Mouse (Mus musculus) WW6 (cell line): Measurements from ENCODE around the gene Adamts18.

Experiments
- DNase-seq: peaks from one replicate; pipeline ENCODE4 v3.0.0-alpha.2; 2013; ENCODE audit warnings: low read depth, low spot score

Adamts18 gene

GRCm38 (mm10) chr8:113755866-113756265, 92.7 kb downstream of the Adamts18 start:
- DNase-seq, result no peak

DNA sequence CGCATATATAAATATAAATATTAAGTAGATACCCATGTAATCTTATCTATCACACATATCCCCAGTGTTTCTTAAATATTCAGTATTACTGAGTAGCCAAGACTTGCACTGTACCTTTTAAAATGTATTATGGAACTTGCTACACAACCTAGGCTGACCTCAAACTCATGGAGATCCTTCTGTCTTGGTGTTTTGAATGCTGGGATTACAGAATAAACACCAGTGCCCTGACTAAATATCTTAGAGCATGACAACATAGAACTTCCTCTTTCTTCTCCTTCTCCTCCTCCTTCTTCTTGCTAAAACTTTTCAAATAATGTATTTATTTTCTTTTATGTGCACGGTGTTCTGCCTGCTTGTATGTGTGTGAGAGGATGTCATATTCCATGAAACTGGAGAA, 95.4 kb downstream of the Adamts18 start:
- DNase-seq, result no peak

GRCm38 (mm10) chr8:113752349-113752748, 96.2 kb downstream of the Adamts18 start:
- DNase-seq, result no peak

GRCm38 (mm10) chr8:113735496-113736060, 113.0 kb downstream of the Adamts18 start:
- DNase-seq, result no peak

DNA sequence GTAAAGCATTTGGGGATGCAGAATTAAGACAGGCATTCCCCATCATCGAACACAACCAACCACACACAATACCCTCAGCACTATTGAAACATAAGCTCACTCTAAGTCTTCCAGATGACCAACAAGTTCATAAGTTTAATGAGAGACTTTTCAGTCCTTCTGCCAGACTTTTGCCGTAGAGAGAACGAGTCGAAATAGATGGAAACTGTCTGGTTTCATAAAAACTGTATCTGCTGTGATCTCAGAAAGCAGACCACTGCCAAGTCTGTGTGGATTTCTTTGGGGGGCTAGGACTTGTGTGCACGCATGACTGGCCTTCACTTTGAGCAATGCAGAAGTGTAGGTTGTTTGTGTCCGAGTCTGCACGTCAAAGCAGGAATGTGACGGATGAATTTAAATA, 123.2 kb downstream of the Adamts18 start:
- no peak for DNase-seq

DNA sequence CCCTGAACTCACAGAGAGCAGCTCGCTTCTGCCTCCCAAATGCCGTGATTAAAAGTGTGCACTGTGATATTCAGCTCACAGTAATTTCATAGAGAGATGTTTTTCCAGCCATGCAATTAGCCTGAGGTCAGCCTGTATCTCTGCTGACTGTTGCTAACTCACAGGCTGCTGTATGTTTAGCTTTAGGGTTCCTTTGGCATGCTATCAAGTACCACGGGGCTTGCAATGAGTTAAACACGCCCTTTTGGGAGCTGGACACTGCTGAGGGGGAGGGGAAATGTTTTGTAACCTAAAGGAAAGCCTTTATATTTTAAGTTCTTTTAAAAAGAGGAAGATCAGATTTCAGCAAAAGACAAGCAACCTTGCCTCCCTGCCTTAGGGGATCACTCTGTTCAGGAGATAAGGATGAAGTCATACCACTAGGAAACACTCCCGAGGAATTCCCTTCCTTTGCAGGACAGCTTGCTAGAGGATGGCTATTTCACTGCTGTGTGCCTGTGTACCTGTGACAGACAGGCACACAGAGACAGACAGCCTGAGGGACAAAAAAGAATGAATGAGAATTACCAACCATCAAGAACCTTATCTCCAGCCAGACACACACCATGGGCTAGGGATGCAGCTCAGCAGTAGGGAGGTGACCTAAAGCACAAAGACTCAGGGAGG, 124.5 kb downstream of the Adamts18 start:
- no peak for DNase-seq

DNA sequence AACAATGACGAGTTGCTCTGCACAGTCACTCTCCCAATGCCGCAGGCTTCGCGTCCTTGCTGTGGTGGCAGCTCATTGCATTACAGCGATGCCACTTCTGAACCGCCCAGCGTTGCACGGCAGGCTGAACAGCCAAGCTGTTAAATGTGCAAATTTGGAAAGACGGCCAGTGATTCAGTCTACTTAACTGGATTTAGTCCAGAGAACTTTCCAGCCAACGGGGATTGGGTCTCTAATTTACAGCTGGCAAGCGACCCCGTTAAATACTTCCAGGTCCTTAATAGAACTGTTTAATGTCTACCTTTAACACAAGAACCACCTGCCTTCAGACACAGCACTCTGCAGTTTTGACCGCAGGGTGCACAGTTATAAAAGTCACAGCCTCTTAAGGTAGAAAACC, 127.1 kb downstream of the Adamts18 start:
- no peak for DNase-seq

- no peak for DNase-seq
Measured at GRCm38 (mm10) chr8:113704968-113705367, 143.6 kb downstream of the Adamts18 start.

DNA sequence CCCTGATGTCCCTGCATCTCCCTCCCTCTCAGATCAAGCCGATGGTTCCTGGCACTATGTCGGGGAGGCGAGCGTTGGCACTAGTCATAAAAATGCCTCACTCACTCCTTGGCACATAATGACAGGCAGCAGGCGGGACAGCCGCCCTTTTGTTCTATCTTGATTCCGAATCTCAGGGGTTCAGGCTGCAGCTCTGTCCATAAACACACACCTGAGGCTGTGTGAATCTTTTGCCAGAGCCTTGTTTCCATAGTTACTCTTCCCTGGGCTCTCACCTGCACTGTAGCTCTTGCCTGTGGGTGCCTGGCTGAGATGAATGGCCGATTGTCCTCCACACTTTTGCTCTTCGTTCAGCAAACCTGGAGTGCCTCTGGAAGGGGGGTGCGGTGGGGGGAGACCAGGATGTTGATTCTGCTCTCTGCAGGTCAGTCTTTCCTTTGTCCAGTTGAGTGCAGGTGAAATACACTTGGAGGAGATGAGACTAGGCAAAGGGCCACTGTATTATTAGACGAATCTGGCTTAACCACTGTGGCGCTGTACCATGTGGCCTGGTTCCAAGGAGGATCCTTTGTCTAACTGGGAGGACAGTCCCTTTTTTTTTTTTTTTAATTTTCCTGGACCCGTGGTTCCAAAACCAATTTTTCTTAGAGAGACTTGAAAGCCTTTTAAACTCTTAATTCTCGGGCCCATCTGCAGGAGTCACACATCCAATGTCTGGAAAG, 156.8 kb downstream of the Adamts18 start:
- no peak for DNase-seq

DNA sequence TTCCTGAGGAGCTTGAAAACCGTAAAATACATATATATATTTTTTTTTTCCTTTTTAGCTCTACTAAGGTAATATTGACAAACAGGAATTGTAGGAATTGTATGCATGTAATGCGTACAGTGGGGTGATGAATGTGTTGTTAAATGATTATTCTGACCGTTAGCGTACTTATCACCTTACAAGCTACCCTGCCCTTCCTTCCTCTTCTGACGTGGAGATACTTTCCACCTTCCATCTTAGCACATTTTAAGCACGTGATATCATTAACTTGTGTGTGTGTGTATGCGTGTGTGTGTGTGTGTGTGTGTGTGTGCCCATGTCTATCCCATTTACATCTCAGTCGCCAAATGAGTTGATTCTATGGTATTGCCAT, 160.0 kb downstream of the Adamts18 start:
- no peak for DNase-seq

GRCm38 (mm10) chr8:113687889-113688542, 160.5 kb downstream of the Adamts18 start:
- no peak for DNase-seq

DNA sequence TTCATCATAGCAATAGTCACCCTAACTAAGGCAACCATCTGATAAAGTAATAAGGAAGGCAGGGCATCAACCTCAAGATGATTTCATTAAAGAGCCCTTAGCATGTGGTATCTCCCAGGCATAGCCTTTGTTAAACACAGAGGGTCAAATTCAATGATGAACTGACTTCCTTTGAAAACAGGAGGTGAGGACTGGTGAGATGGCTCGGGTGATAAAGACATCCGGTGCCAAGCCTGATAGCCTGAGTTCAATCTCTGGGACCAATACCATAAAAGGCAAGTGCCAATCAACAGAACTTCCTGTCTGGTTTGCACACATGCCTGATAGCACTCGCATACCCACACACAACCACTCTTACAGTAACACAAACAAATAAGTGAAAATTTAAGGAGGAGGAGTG, 169.2 kb downstream of the Adamts18 start:
- no peak for DNase-seq

- DNase-seq, result no peak
Measured at GRCm38 (mm10) chr8:113676811-113677210, 171.7 kb downstream of the Adamts18 start.

DNA sequence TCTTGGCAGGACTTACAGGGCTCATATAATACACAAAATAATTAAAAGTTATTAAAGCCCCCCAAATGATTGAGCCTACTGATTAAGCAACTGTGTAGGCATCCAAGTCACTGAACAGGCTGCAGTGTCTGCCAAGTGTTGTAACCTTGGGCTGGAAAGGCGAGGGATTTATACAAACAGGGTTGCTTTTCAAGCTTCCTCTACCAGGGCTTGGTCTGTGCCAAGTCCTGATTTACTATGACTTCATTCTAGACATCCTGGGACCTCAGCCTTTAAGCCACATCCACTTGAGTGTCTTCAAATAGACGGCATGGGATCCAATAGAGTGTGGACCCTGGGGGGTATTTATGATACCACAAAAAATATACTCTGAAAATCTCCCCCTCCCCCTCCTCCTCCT, 173.3 kb downstream of the Adamts18 start:
- DNase-seq, result no peak

- DNase-seq, result no peak
Measured at GRCm38 (mm10) chr8:113674611-113675010, 173.9 kb downstream of the Adamts18 start.

GRCm38 (mm10) chr8:113673300-113673699, 175.2 kb downstream of the Adamts18 start:
- DNase-seq, result no peak

- DNase-seq, result no peak
Measured at GRCm38 (mm10) chr8:113672599-113673255, 175.8 kb downstream of the Adamts18 start.

- no peak for DNase-seq
Measured at GRCm38 (mm10) chr8:113669924-113670323, 178.6 kb downstream of the Adamts18 start.

- no peak for DNase-seq
Measured at GRCm38 (mm10) chr8:113666714-113667432, 181.7 kb downstream of the Adamts18 start.

GRCm38 (mm10) chr8:113665951-113666350, 182.6 kb downstream of the Adamts18 start:
- no peak for DNase-seq

GRCm38 (mm10) chr8:113665036-113665435, 183.5 kb downstream of the Adamts18 start:
- no peak for DNase-seq
